Comparison of ENCODE assay signal across 8 mouse cellular contexts in genomic region chr9:65346476-65347111, GRCm38 (mm10). TPM values are rescaled to one million over a fixed set of nuclear protein-coding genes. Genes with fewer than 3 reads are reported as not detected.
DNase-seq lines count a peak whose midpoint lies in the region; ATAC-seq and TF ChIP-seq lines count a peak whose summit lies in the region.

No protein-coding gene starts in this region.

- H3K9ac ChIP-seq in midbrain, embryonic 16.5 days (ENCODE audit: low read depth, low read length), result peak overlapping the region; percentile 95

- H3K27ac ChIP-seq in kidney, adult 2 months (ENCODE audit: insufficient read depth, low read depth, low read length), result peak overlapping the region; percentile 66
- peak overlapping the region; percentile 94 for H3K27ac ChIP-seq in midbrain, embryonic 16.5 days (ENCODE audit: low read length)

- no peaks in the 10 kb centered on the region for H3K36me3 ChIP-seq in kidney, adult 2 months (ENCODE audit: control insufficient read depth, insufficient read depth, low read length)
- H3K36me3 ChIP-seq in midbrain, embryonic 16.5 days (ENCODE audit: control insufficient read depth, insufficient read depth, low read length), result no peaks in the 10 kb centered on the region

- peak; percentile 75 for ATAC-seq in midbrain, embryonic 16.5 days

- TF ChIP-seq POLR2A in kidney, adult 2 months (IDR thresholded peaks at IDR 0.05; ENCODE audit: low read depth, low read length), result no peak

- peak overlapping the region; percentile 78 for H3K4me3 ChIP-seq in kidney, adult 2 months (ENCODE audit: insufficient read depth, low read depth, low read length)
- H3K4me3 ChIP-seq in midbrain, embryonic 16.5 days (ENCODE audit: low read depth, low read length), result peak overlapping the region; percentile 98

- under 1% methylated on average over 77 of the region's 77 CpGs for WGBS in kidney, adult 2 months
- under 1% methylated on average over 75 of the region's 77 CpGs for WGBS in midbrain, embryonic 16.5 days

- peaks cover 7% of the 10 kb centered on the region; the same call in 1 of the 2 replicates for H3K4me1 ChIP-seq in kidney, adult 2 months (ENCODE audit: control insufficient read depth, insufficient read depth, low read length)
- H3K4me1 ChIP-seq in midbrain, embryonic 16.5 days (ENCODE audit: control insufficient read depth, insufficient read depth, low read length), result peaks cover 15% of the 10 kb centered on the region

- peak overlapping the region; percentile 98 for H3K4me2 ChIP-seq in midbrain, embryonic 16.5 days (ENCODE audit: low read length)

- no peaks in the 10 kb centered on the region for H3K27me3 ChIP-seq in kidney, adult 2 months (replicated peaks; ENCODE audit: control insufficient read depth, insufficient read depth, low read length)
- H3K27me3 ChIP-seq in midbrain, embryonic 16.5 days (ENCODE audit: control insufficient read depth, insufficient read depth, low read depth, low read length), result no peaks in the 10 kb centered on the region

- DNase-seq in 416B (ENCODE audit: low read depth) (peak; percentile 59), liver (peak; percentile 63)
- peak; percentile 78 for DNase-seq in adrenal gland, adult 2 months
- DNase-seq in embryo, embryonic 11 days, result peak; percentile 61
- peak; percentile 28 to 42 for DNase-seq in heart, adult 18-20 months
- DNase-seq in kidney, adult 2 months, result peak; percentile 50
- DNase-seq in spleen, postnatal 10 days (ENCODE audit: low spot score in 2 of 2), result peak; percentile 70 to 75

- no peak for TF ChIP-seq CTCF in kidney, adult 2 months (conservative IDR thresholded peaks at IDR 0.05; ENCODE audit: insufficient read depth, insufficient read length, low read depth, low read length)

- no peaks in the 10 kb centered on the region for H3K9me3 ChIP-seq in midbrain, embryonic 16.5 days (replicated peaks; ENCODE audit: control insufficient read depth, low read length, poor library complexity, severe bottlenecking)

RNA-seq across cellular contexts. Expression of gene Pdcd7, which starts 0.7 kb away (rescaled TPM):
- total RNA-seq in adrenal gland, adult 2 months (2021), result 10 to 100 TPM; 14.2 to 16.8 TPM
- 22.7 and 31.9 TPM in 2 replicates for polyA plus RNA-seq in adrenal gland, adult 2 months (2012; rRNA removed)
- total RNA-seq in heart, adult 18-20 months (2021), result 10 to 100 TPM; 14.4 to 18.4 TPM
- polyA plus RNA-seq in kidney, adult 2 months (2012; rRNA removed), result 6.0 and 6.1 TPM in 2 replicates
- 6.5 and 7.2 TPM in 2 replicates for polyA plus RNA-seq in midbrain, embryonic 16.5 days (2015; fragmentation: Nextera tagmentation; extraction: Ambion mirVana)

RNA-seq across cellular contexts. Expression of gene Ubap1l, which starts 14.2 kb away (rescaled TPM):
- under 1 TPM; 0.45 to 0.84 TPM for total RNA-seq in adrenal gland, adult 2 months (2021)
- 0.73 and 1.3 TPM in 2 replicates for polyA plus RNA-seq in adrenal gland, adult 2 months (2012; rRNA removed)
- total RNA-seq in heart, adult 18-20 months (2021), result not detected
- 0.25 and 0.33 TPM in 2 replicates for polyA plus RNA-seq in kidney, adult 2 months (2012; rRNA removed)
- 2.1 and 2.7 TPM in 2 replicates for polyA plus RNA-seq in midbrain, embryonic 16.5 days (2015; fragmentation: Nextera tagmentation; extraction: Ambion mirVana)

RNA-seq across cellular contexts. Expression of gene Kbtbd13, which starts 44.9 kb away (rescaled TPM):
- total RNA-seq in adrenal gland, adult 2 months (2021), result under 1 TPM in 1 of 2 experiments, not detected in 1; 0.97 TPM
- 0.44 and 0.77 TPM in 2 replicates for polyA plus RNA-seq in adrenal gland, adult 2 months (2012; rRNA removed)
- total RNA-seq in heart, adult 18-20 months (2021), result 1 to 10 TPM; 1.5 to 1.6 TPM
- 0.68 and 0.75 TPM in 2 replicates for polyA plus RNA-seq in kidney, adult 2 months (2012; rRNA removed)
- 0.50 and 0.67 TPM in 2 replicates for polyA plus RNA-seq in midbrain, embryonic 16.5 days (2015; fragmentation: Nextera tagmentation; extraction: Ambion mirVana)

RNA-seq across cellular contexts. Expression of gene Rasl12, which starts 51.7 kb away (rescaled TPM):
- total RNA-seq in adrenal gland, adult 2 months (2021), result 10 to 100 TPM in 1 of 2 experiments, 1 to 10 TPM in 1; 7.5 to 20.4 TPM
- 19.2 and 23.2 TPM in 2 replicates for polyA plus RNA-seq in adrenal gland, adult 2 months (2012; rRNA removed)
- 1 to 10 TPM; 5.6 to 6.4 TPM for total RNA-seq in heart, adult 18-20 months (2021)
- 9.5 and 11.3 TPM in 2 replicates for polyA plus RNA-seq in kidney, adult 2 months (2012; rRNA removed)
- 7.1 and 8.4 TPM in 2 replicates for polyA plus RNA-seq in midbrain, embryonic 16.5 days (2015; fragmentation: Nextera tagmentation; extraction: Ambion mirVana)

RNA-seq across cellular contexts. Expression of gene Clpx, which starts 52.5 kb away (rescaled TPM):
- total RNA-seq in adrenal gland, adult 2 months (2021), result 10 to 100 TPM; 56.3 to 75.6 TPM
- polyA plus RNA-seq in adrenal gland, adult 2 months (2012; rRNA removed), result 20.2 and 26.2 TPM in 2 replicates
- total RNA-seq in heart, adult 18-20 months (2021), result 100 to 1,000 TPM; 117 to 125 TPM
- 24.4 and 25.8 TPM in 2 replicates for polyA plus RNA-seq in kidney, adult 2 months (2012; rRNA removed)
- polyA plus RNA-seq in midbrain, embryonic 16.5 days (2015; fragmentation: Nextera tagmentation; extraction: Ambion mirVana), result 38.0 and 42.2 TPM in 2 replicates

Comparison
In these comparisons a context has a peak if more than half of its experiments do, and no peak if none do; other contexts are left out.
1. Peak in every context shown above with its lines: DNase-seq, ATAC-seq, H3K4me3 ChIP-seq and H3K27ac ChIP-seq.